Mouse (Mus musculus) C2C12 (cell line): ENCODE data around the gene Itpr3.

ENCODE experiments used
- CEBPB ChIP-seq: IDR thresholded peaks from one replicate; pipeline ENCODE4 v1.6.1; 2011; ENCODE audit warnings: low read depth, mild to moderate bottlenecking, control low read depth, moderate library complexity
- CTCF ChIP-seq: IDR thresholded peaks from one replicate; pipeline ENCODE4 v1.5.1; 2011; ENCODE audit not compliant: control insufficient read depth, insufficient read depth, insufficient read length
- FOSL1 ChIP-seq: IDR thresholded peaks from one replicate; pipeline ENCODE4 v1.8.0; 2011; ENCODE audit warnings: mild to moderate bottlenecking, low read length; ENCODE audit not compliant: poor library complexity, insufficient read depth, severe bottlenecking
- MAX ChIP-seq: IDR thresholded peaks from one replicate; pipeline ENCODE4 v1.6.1; 2011; ENCODE audit warnings: mild to moderate bottlenecking, control low read depth
- MYOD1 ChIP-seq: IDR thresholded peaks from one replicate; pipeline ENCODE4 v1.6.1; 2011; ENCODE audit warnings: low read depth; ENCODE audit not compliant: control insufficient read depth, insufficient read length
- MYOG ChIP-seq: IDR thresholded peaks from one replicate; pipeline ENCODE4 v1.6.1; 2011; ENCODE audit not compliant: control insufficient read depth, insufficient read length; ENCODE audit errors: extremely low read depth
- USF1 ChIP-seq: IDR thresholded peaks from one replicate; pipeline ENCODE4 v1.6.1; 2011; ENCODE audit warnings: low read depth, mild to moderate bottlenecking, control low read depth, moderate library complexity

DNA sequence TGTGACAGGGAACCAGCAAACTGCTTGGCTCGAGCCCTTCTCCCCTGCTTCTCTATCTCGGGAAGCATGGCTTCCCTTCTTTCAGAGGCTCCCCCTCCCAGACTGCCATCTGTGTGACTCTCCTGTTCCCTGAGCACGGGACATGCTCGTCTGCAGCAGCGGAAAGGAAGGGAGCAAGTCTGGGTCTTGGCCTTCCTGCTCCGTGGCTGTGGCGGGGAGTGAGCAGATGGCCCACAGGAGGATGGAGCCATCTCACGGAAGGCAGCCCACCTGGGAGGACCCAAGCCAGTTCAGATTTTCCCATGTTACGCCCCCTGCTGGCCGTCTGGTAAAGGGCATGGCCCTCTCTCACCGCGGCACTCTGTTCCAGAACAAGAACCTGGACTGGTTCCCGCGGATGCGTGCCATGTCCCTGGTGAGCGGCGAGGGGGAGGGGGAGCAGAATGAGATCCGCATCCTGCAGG, 63.5 kb downstream of the Itpr3 start:
- TF ChIP-seq USF1 (no peak), MYOG (no peak), MAX (no peak), CTCF (peak; percentile 44), FOSL1 (no peak), MYOD1 (no peak), CEBPB (no peak)
